Mouse (Mus musculus) cortical plate, adult 2 months (tissue): ENCODE measurements around the gene Lama2.

Source experiments
- CTCF ChIP-seq: fragments of 200-500 bp; IDR thresholded peaks from 2 replicates; pipeline ENCODE4 v1.5.1; 2011; ENCODE audit warnings: mild to moderate bottlenecking, control low read depth, low read length; ENCODE audit not compliant: insufficient read depth; ENCODE audit errors: extremely low read depth
- POLR2A ChIP-seq: fragments of 200-500 bp; IDR thresholded peaks from 2 replicates; pipeline ENCODE4 v1.6.1; 2011; ENCODE audit warnings: mild to moderate bottlenecking, low read length, control low read depth; ENCODE audit not compliant: insufficient read depth; ENCODE audit errors: extremely low read depth

- no peak for TF ChIP-seq CTCF
- TF ChIP-seq POLR2A, result no peak
Measured at GRCm38 (mm10) chr10:26985451-26985850, 634.1 kb downstream of the Lama2 start.
